In genomic region chr11:55102015-55102414, GRCm38 (mm10) we compare ENCODE assay signal across 42 mouse cellular contexts. TPM values are rescaled to one million over a fixed set of nuclear protein-coding genes. Genes with fewer than 3 reads are reported as not detected.
"Had no signal": no experiment of that assay in that cellular context is flagged by ENCODE, and none has a peak within 500 bp of the region (broad histone marks: within the 10 kb centered on the region; RNA-seq: fewer than 3 reads in every experiment).

No protein-coding gene starts in this region.

- H3K4me3 ChIP-seq: gastrocnemius, adult 2 months; heart, embryonic 10.5 days; heart, embryonic 12.5 days; hindbrain, embryonic 10.5 days; hindbrain, embryonic 12.5 days; intestine, embryonic 15.5 days; kidney, embryonic 15.5 days; limb, embryonic 13.5 days; limb, embryonic 15.5 days; liver, embryonic 12.5 days had no signal

- H3K9ac ChIP-seq: heart, embryonic 12.5 days; hindbrain, embryonic 12.5 days; hindbrain, embryonic 14.5 days; intestine, embryonic 15.5 days; kidney, embryonic 15.5 days; limb, embryonic 13.5 days; limb, embryonic 15.5 days; liver, embryonic 12.5 days; liver, embryonic 14.5 days had no signal

- DNase-seq: gastrocnemius, adult 2 months; gastrocnemius, postnatal 10 days; gastrocnemius, postnatal 25 days; heart, postnatal 10 days; heart, postnatal 4 days; kidney, adult 18-20 months; kidney, adult 8-10 months; kidney, postnatal 14 days; kidney, postnatal 36 days; layer of hippocampus, adult 9-11 months; layer of hippocampus, postnatal 36 days; left cerebral cortex, postnatal 4 days had no signal

- H3K27me3 ChIP-seq: heart, embryonic 12.5 days; hindbrain, embryonic 12.5 days; intestine, embryonic 15.5 days; kidney, embryonic 15.5 days; limb, embryonic 13.5 days; limb, embryonic 15.5 days had no signal

- ATAC-seq: hindbrain, embryonic 16.5 days; inflammation-experienced regulatory T-cells, adult 6 months; intestine, embryonic 15.5 days; intestine, postnatal 0 days; liver, embryonic 12.5 days had no signal

- H3K36me3 ChIP-seq: hindbrain, embryonic 10.5 days; hindbrain, embryonic 12.5 days; intestine, embryonic 15.5 days; kidney, embryonic 15.5 days; liver, embryonic 12.5 days had no signal

- H3K27ac ChIP-seq: gastrocnemius, adult 2 months; heart, embryonic 10.5 days; hindbrain, embryonic 10.5 days; hindbrain, embryonic 12.5 days; hindbrain, embryonic 14.5 days; intestine, embryonic 15.5 days; kidney, embryonic 15.5 days; kidney, postnatal 0 days; limb, embryonic 13.5 days; limb, embryonic 15.5 days; liver, embryonic 12.5 days; liver, embryonic 14.5 days had no signal

RNA-seq across cellular contexts. Expression of gene Ccdc69, which starts 24.1 kb away (rescaled TPM):
- total RNA-seq: layer of hippocampus, postnatal 14 days; left cerebral cortex, postnatal 4 days had no signal

RNA-seq across cellular contexts. Expression of gene Slc36a3, which starts 49.5 kb away (rescaled TPM):
- total RNA-seq: gastrocnemius, adult 2 months; gastrocnemius, postnatal 10 days; gastrocnemius, postnatal 25 days; gastrocnemius, postnatal 4 days; granulocyte monocyte progenitor cell, adult 5-6 weeks; heart, adult 8-10 months; heart, postnatal 10 days; heart, postnatal 25 days; heart, postnatal 4 days; layer of hippocampus, adult 18-20 months; layer of hippocampus, adult 8-10 months; layer of hippocampus, postnatal 14 days; layer of hippocampus, postnatal 36 days; left cerebral cortex, adult 18-20 months; left cerebral cortex, adult 8-10 months; left cerebral cortex, postnatal 10 days; left cerebral cortex, postnatal 25 days; left cerebral cortex, postnatal 4 days; liver, adult 2 months had no signal
- polyA plus RNA-seq: heart, embryonic 10.5 days; heart, embryonic 12.5 days; heart, embryonic 14.5 days; heart, embryonic 16.5 days; hindbrain, embryonic 10.5 days; hindbrain, embryonic 12.5 days; hindbrain, embryonic 14.5 days; hindbrain, embryonic 16.5 days; intestine, embryonic 15.5 days; intestine, postnatal 0 days; kidney, embryonic 15.5 days; kidney, postnatal 0 days; limb, embryonic 11.5 days; limb, embryonic 13.5 days; limb, embryonic 15.5 days; liver, embryonic 12.5 days; liver, embryonic 14.5 days had no signal
